Mouse (Mus musculus) CD4-positive, CD25-positive, alpha-beta regulatory T cell, adult 2 months (primary cell): Measurements from ENCODE around the gene Asic3.
A peak's percentile ranks its signal among the peaks of the same experiment; 100 is the strongest.

Experiments
- DNase-seq: peaks from one replicate; pipeline ENCODE4 v3.0.0-alpha.2; 2012; ENCODE audit warnings: low read depth, low spot score

The Asic3 gene

GRCm38 (mm10) chr5:24452030-24452690, 39.0 kb downstream of the Asic3 start, which contains the start of gene Agap3:
TSS of gene Agap3 (plus strand) at chr5:24452177.
- peak; percentile 67 for DNase-seq

- DNase-seq: peak; percentile 44
Measured at GRCm38 (mm10) chr5:24452691-24453233, 39.6 kb downstream of the Asic3 start.

GRCm38 (mm10) chr5:24453283-24453984, 40.2 kb downstream of the Asic3 start:
- no peak for DNase-seq

- no peak for DNase-seq
Measured at GRCm38 (mm10) chr5:24453985-24454303, 40.8 kb downstream of the Asic3 start.

- DNase-seq: no peak
Measured at GRCm38 (mm10) chr5:24455076-24455475, 41.9 kb downstream of the Asic3 start.

GRCm38 (mm10) chr5:24455613-24456012, 42.4 kb downstream of the Asic3 start:
- DNase-seq: no peak

- no peak for DNase-seq
Measured at GRCm38 (mm10) chr5:24466762-24467161, 53.6 kb downstream of the Asic3 start.
